Mouse (Mus musculus): ENCODE results near the gene Scamp1.

- TF ChIP-seq FLI1 (IDR thresholded peaks at IDR 0.05; ENCODE audit: low read length) (no peak), GATA1 (IDR thresholded peaks at IDR 0.05; ENCODE audit: borderline replicate concordance, low read length) (no peak)
Measured at GRCm38 (mm10) chr13:94239488-94239887, 46.2 kb downstream of the Scamp1 start.
